Mouse (Mus musculus) T-cell, adult 66 days (primary cell): ENCODE results near the gene Acta1. TPM values are rescaled to one million over a fixed set of nuclear protein-coding genes. Genes with fewer than 3 reads are reported as not detected.

Experiments used
- total RNA-seq, 2 experiments: library from RNA; stranded (reverse); gene quantifications; 3 replicates in 1 of 2; 4 replicates in 1 of 2; pipeline ENCODE4 v1.2.4; 2023

Gene Acta1
- total RNA-seq = under 1 TPM in 1 of 2 experiments, not detected in 1; 0.41 TPM

GRCm38 (mm10) chr8:123894502-123895097 lies at the start of gene Acta1:
Acta1 (minus strand) TSS chr8:123894751.

GRCm38 (mm10) chr8:123859648-123860259 lies 34.8 kb downstream of the Acta1 start, which contains the start of gene Ccsap:
Ccsap (minus strand) TSS chr8:123860209.

Other genes with a start within 250 kb of the Acta1 start
- gene Rhou, start 240.8 kb downstream of the Acta1 start, total RNA-seq = not detected
- gene Rab4a, start 88.8 kb downstream of the Acta1 start, total RNA-seq = 1 to 10 TPM; 4.5 to 6.1 TPM
- 10 to 100 TPM; 24.0 to 25.4 TPM for gene Ccsap, start 34.5 kb downstream of the Acta1 start, total RNA-seq
- 10 to 100 TPM; 20.2 to 26.3 TPM for gene Nup133, start 54.5 kb upstream of the Acta1 start, total RNA-seq
- 1 to 10 TPM; 1.9 to 2.6 TPM for gene Abcb10, start 88.4 kb upstream of the Acta1 start, total RNA-seq
- gene Taf5l, start 126.6 kb upstream of the Acta1 start, total RNA-seq = 10 to 100 TPM; 54.1 to 60.7 TPM
- 10 to 100 TPM; 20.7 to 22.3 TPM for gene Urb2, start 126.8 kb upstream of the Acta1 start, total RNA-seq